Mouse (Mus musculus) C2C12 (cell line): Measurements from ENCODE around the gene Pdlim4. TPM values are rescaled to one million over a fixed set of nuclear protein-coding genes. Genes with fewer than 3 reads are reported as not detected.

Experiments
- H3K27me3 ChIP-seq: one replicate; pipeline ENCODE4 v1.6.1; 2011; ENCODE audit not compliant: control insufficient read depth, insufficient read depth, insufficient read length
- H3K36me3 ChIP-seq: one replicate; pipeline ENCODE4 v1.6.1; 2011; ENCODE audit not compliant: control insufficient read depth, insufficient read depth
- H3K4me3 ChIP-seq: one replicate; pipeline ENCODE4 v1.5.1; 2011; ENCODE audit warnings: mild to moderate bottlenecking, control low read depth; ENCODE audit not compliant: poor library complexity, insufficient read depth, severe bottlenecking
- H3K79me2 ChIP-seq: one replicate; pipeline ENCODE4 v1.6.1; 2011; ENCODE audit not compliant: control insufficient read depth, insufficient read depth
- H3K79me3 ChIP-seq: one replicate; pipeline ENCODE4 v1.6.1; 2011; ENCODE audit warnings: low read depth, control low read depth
- H3ac ChIP-seq: one replicate; pipeline ENCODE3; 2011; ENCODE audit warnings: low read depth; ENCODE audit not compliant: control insufficient read depth, insufficient read length
- CEBPB ChIP-seq: IDR thresholded peaks from one replicate; pipeline ENCODE4 v1.6.1; 2011; ENCODE audit warnings: low read depth, mild to moderate bottlenecking, control low read depth, moderate library complexity
- CTCF ChIP-seq: IDR thresholded peaks from one replicate; pipeline ENCODE4 v1.5.1; 2011; ENCODE audit not compliant: control insufficient read depth, insufficient read depth, insufficient read length
- FOSL1 ChIP-seq: IDR thresholded peaks from one replicate; pipeline ENCODE4 v1.8.0; 2011; ENCODE audit warnings: mild to moderate bottlenecking, low read length; ENCODE audit not compliant: poor library complexity, insufficient read depth, severe bottlenecking
- MAX ChIP-seq: IDR thresholded peaks from one replicate; pipeline ENCODE4 v1.6.1; 2011; ENCODE audit warnings: mild to moderate bottlenecking, control low read depth
- MYOD1 ChIP-seq: IDR thresholded peaks from one replicate; pipeline ENCODE4 v1.6.1; 2011; ENCODE audit warnings: low read depth; ENCODE audit not compliant: control insufficient read depth, insufficient read length
- MYOG ChIP-seq: IDR thresholded peaks from one replicate; pipeline ENCODE4 v1.6.1; 2011; ENCODE audit not compliant: control insufficient read depth, insufficient read length; ENCODE audit errors: extremely low read depth
- USF1 ChIP-seq: IDR thresholded peaks from one replicate; pipeline ENCODE4 v1.6.1; 2011; ENCODE audit warnings: low read depth, mild to moderate bottlenecking, control low read depth, moderate library complexity
- polyA plus RNA-seq: library from polyadenylated mRNA; unstranded; fragments of >200 nt; fragmentation: generic; extraction: Trizol; gene quantifications from one replicate; pipeline ENCODE4 v1.2.1, GENCODE M21; 2012; ENCODE audit warnings: missing spikeins

The Pdlim4 gene
- polyA plus RNA-seq, 1 experiment = 120 TPM

DNA sequence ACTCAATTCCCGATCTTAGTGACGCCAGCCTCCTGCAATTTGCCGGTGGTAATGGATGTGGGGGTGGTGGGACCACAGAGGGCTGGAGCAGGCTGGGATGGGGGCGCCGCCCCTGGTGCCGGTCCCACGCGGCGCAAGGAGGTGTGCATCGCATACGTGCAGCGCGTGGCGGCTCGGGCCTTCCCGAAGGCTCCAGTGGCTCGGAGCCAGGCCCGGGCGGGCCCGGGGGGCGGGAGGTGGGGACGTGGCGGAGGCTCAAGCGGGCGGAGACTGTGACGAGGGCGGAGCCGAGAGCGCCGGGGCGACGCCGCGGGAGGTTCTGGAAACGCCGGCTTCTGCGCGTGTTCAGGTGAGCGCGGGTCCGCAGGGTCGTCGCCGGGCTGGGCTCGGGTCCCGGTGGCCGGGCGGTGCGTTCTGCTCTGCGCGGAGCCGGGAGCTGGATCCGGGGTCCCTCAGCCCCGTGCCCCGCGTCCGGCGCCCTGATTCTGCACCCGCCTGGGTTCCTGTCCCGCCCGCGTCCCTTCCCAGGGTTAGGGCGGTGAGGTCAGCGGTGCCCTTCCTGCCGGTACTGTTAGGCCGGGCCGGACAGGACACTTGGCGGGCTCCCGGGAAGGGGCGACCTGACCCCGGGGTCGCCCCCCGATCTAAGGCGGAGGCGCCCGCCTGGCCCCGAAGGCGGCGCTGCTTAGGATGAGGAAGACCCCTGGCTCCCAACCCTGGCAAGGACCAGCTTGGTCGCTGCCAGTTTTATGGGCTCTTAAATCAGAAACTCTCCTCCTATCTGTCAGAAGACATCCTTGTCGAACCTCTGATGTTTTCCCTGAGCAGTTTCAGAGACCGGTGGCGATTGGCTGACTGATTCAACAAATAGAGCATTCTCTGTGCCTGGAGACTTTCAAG lies 32.1 kb upstream of the Pdlim4 start:
- Histone ChIP-seq H3K79me2 (no peaks in the 10 kb centered on the region), H3K27me3 (no peaks in the 10 kb centered on the region), H3K4me3 (peak overlapping the region; percentile 38), H3K36me3 (no peaks in the 10 kb centered on the region), H3ac (peak overlapping the region; percentile 83), H3K79me3 (no peaks in the 10 kb centered on the region)
- TF ChIP-seq MYOD1 (no peak), CEBPB (no peak), CTCF (no peak), MYOG (no peak), MAX (peak; percentile 74), FOSL1 (no peak), USF1 (no peak)

DNA sequence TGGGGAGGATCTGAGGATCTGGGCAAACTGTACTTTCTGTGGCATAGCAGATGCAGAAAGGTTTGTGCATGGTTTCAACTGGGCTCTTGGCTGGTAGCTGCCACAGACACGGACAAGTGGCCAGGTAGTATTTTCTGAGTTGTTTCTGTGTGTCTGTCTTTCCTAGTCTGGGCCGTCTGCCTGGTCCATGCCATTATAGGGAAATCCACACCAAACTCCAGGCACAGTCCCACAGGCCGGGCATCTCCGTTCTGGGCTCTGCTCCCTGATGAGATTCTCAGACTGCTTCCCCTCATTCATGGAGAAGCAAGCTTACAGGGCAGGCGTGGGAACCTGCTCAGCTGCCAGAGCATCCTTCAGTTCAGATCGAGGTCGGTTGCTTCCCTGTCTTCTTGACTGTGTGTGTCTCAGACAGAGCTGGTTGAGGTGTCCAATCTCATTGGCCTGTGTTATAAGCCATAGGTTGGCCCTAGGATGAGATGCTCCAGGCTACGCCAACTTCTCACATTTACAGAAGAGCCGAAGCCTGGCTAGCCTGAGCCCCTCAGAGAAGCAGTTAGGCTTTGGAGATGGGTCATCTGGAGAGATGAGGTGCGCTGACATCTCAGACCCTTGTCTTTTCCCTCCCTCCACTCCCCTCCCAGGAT lies 31.4 kb upstream of the Pdlim4 start, which contains the start of gene P4ha2:
Gene P4ha2 (plus strand): TSS at position 51 of the 647 bp plus-strand sequence.
- Histone ChIP-seq H3K79me3 (no peaks in the 10 kb centered on the region), H3K27me3 (no peaks in the 10 kb centered on the region), H3K4me3 (peak within 1 kb of the TSS; percentile 38), H3ac (peak within 1 kb of the TSS; percentile 83), H3K36me3 (no peaks in the 10 kb centered on the region), H3K79me2 (no peaks in the 10 kb centered on the region)
- TF ChIP-seq MAX = no peak
- TF ChIP-seq CTCF = no peak
- TF ChIP-seq FOSL1 = no peak
- no peak for TF ChIP-seq USF1
- no peak for TF ChIP-seq MYOD1
- TF ChIP-seq CEBPB = no peak
- no peak for TF ChIP-seq MYOG

DNA sequence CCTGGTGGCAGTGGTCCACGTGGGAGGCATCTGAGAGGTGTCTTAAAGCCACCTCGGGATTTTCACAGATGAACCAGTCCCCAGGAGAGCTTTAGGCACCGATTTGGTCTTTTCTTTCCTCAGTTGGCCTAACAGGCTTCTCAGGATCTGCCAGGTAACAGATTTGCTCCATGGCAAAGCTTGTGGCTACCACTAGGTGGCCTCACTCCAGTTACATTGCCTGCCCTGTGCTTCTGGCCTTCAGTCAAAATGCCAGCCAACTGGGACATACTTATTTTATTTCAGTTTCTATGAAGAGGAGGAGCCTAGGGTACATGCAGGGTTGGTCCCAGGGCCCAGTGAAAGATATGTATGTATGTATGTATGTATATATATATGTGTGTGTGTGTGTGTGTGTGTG lies 24.2 kb upstream of the Pdlim4 start:
- Histone ChIP-seq H3K4me3 (no peak overlapping the region), H3K79me3 (no peaks in the 10 kb centered on the region), H3K36me3 (no peaks in the 10 kb centered on the region), H3K79me2 (no peaks in the 10 kb centered on the region), H3K27me3 (no peaks in the 10 kb centered on the region), H3ac (no peak overlapping the region)
- no peak for TF ChIP-seq USF1
- TF ChIP-seq CTCF = peak; percentile 71

DNA sequence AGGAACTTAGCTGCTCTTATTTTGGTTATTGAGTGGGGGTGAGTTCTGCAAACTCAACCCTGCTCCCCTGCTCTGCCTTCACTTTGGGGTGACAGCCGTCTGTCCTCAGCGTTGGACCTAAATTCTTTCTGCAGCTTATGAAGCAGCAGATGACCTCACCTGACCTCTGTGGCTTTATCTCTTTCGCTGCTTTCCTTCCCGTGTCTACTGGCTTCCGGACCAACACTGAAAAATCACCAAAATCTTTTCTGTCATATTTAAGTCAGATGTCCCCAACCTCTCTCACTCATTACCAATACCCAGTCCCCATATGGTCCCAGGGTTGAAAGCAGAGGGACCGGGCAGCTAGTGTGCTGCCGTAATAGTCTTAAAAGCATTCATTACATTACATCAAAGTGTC lies 23.4 kb upstream of the Pdlim4 start:
- TF ChIP-seq CEBPB = no peak
- TF ChIP-seq MYOG = no peak
- Histone ChIP-seq H3K27me3 (no peaks in the 10 kb centered on the region), H3K4me3 (no peak overlapping the region), H3K79me2 (no peaks in the 10 kb centered on the region), H3ac (no peak overlapping the region), H3K79me3 (no peaks in the 10 kb centered on the region), H3K36me3 (no peaks in the 10 kb centered on the region)

DNA sequence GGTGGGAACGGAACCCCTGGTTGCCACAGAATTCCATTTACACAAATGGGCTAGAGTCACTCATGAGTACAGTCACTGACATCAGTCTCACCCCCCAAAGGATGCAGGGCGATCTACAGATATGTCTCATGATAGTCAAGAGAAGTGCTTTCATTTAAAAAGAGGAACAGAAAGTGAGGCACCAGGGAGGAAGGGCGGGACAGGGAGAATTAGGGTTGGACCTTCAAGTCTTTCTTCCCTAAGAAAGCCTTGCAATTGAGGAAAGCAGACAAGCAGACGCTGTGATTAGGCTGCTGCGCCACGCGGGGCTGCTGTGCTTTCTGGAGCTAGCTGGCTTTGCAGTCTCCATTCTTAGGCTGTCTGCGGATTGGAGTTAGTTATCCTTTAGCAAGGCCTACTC lies 22.9 kb upstream of the Pdlim4 start:
- Histone ChIP-seq H3K4me3 (no peak overlapping the region), H3K27me3 (no peaks in the 10 kb centered on the region), H3K79me3 (no peaks in the 10 kb centered on the region), H3ac (no peak overlapping the region), H3K36me3 (no peaks in the 10 kb centered on the region), H3K79me2 (no peaks in the 10 kb centered on the region)
- no peak for TF ChIP-seq MYOD1
- no peak for TF ChIP-seq MAX
- TF ChIP-seq FOSL1 = no peak
- no peak for TF ChIP-seq MYOG
- no peak for TF ChIP-seq CEBPB
- no peak for TF ChIP-seq USF1
- no peak for TF ChIP-seq CTCF
